Mouse (Mus musculus) Patski (cell line): ENCODE measurements at regions not wholly inside any gene's neighbourhood (a gene's known extent, or its start where the extent isn't known, plus 50 kb on each side); places are given as distances from the start of the nearest gene placed in this dataset.

Experiments used
- ATAC-seq: fragments of 100-300 bp; one replicate; pipeline ENCODE4 v1.8.0; 2021
- CTCF ChIA-PET: fragments of 350-600 bp; sonication (Branson Sonifier 250); formaldehyde crosslinking; loops from one replicate; lab custom pipeline; 2022; ENCODE audit warnings: inconsistent platforms; lab: Charles Lee
- POLR2A ChIA-PET: fragments of 350-600 bp; sonication (Branson Sonifier 250); formaldehyde crosslinking; loops from one replicate; lab custom pipeline; 2022; ENCODE audit warnings: antibody characterized with exemption, inconsistent platforms; lab: Charles Lee
- DNase-seq: peaks from one replicate; pipeline ENCODE4 v3.0.0-alpha.2; 2011; ENCODE audit warnings: low read depth, low spot score
- H3K27me3 ChIP-seq: fragments of 371-371 bp; one replicate; pipeline ENCODE4 v1.5.1; 2021
- CTCF ChIP-seq: fragments of 100-300 bp; IDR thresholded peaks from one replicate; pipeline ENCODE4 v1.5.1; 2021
- in situ Hi-C: fragments of 300-500 bp; cut with MboI; formaldehyde crosslinking; loops from 3 replicates; pipeline ENCODE4 v1.11.1; 2018; ENCODE audit warnings: low pct_unique_long_range_greater_than_20kb, mixed read lengths

DNA sequence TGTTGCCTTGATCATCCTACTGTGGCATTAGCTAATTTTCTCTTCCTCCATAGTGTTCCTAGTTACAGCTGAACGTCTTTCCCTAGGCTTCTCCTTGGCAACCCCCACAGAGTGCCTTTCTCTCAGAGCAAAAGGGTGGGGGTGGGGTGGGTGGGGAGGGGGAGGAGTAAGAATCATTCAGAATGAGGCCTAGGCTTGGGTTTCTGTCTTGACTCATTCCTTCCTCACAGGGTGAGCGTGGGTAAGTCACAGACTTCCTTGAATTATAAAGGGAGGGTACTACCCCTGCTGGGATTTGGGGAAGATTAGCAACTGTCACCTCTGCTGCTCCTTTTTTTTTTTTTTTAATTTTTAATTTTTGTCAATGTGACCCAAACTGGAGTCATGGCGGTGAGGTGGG, 114.5 kb downstream of the Dhx35 start:
- POLR2A ChIA-PET = no interaction called here
- H3K27me3 ChIP-seq = peaks cover 11% of the 10 kb centered on the region
- ATAC-seq (no peak), DNase-seq (no peak)
- no peak for TF ChIP-seq CTCF
- in situ Hi-C loops = loop anchor here (25.0 kb wide), 1 partner anchor 1478 kb away; no protein-coding TSS in a partner anchor
- CTCF ChIA-PET = no interaction called here

DNA sequence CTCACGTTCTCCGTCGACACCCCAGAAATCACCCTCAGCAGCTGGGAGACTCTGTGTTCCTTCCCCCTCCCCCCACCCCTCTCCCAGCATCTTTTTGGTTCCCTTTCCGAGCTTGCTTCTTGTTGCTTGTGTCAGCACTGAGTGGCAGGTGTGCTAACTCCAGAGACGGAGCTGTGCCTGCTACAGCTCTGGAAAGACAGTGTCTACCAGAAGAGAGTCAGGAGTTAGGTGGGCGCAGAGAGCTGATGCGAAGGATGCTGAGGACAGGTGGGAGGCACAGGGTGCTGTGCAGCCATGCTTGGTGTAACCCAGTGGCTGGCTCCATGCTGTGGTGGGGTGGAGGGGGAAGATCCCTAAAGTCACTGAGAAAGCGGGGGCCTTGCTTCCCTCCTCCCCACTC, 115.7 kb downstream of the Dhx35 start:
- POLR2A ChIA-PET = no interaction called here
- no peak for TF ChIP-seq CTCF
- peaks cover 9% of the 10 kb centered on the region for H3K27me3 ChIP-seq
- ATAC-seq = no peak
- CTCF ChIA-PET = no interaction called here
- no peak for DNase-seq
- in situ Hi-C loops = loop anchor here (5.0 to 25.0 kb wide), 2 partner anchors 1477 to 1682 kb away; no protein-coding TSS in a partner anchor

GRCm38 (mm10) chr2:158911191-158911590, 116.6 kb downstream of the Dhx35 start:
- DNase-seq (no peak), ATAC-seq (no peak)
- H3K27me3 ChIP-seq = peaks cover 9% of the 10 kb centered on the region
- POLR2A ChIA-PET = no interaction called here
- in situ Hi-C loops = loop anchor here (5.0 to 25.0 kb wide), 2 partner anchors 1476 to 1681 kb away; no protein-coding TSS in a partner anchor
- TF ChIP-seq CTCF = no peak
- CTCF ChIA-PET = no interaction called here

GRCm38 (mm10) chr2:158912631-158913258, 118.1 kb downstream of the Dhx35 start:
- ChIA-PET POLR2A (no interaction called here), CTCF (no interaction called here)
- TF ChIP-seq CTCF = peak; percentile 86
- peaks cover 9% of the 10 kb centered on the region for H3K27me3 ChIP-seq
- no peak for DNase-seq
- peak; percentile 48 for ATAC-seq
- in situ Hi-C loops = loop anchor here (5.0 to 25.0 kb wide), 2 partner anchors 1475 to 1680 kb away; no protein-coding TSS in a partner anchor

DNA sequence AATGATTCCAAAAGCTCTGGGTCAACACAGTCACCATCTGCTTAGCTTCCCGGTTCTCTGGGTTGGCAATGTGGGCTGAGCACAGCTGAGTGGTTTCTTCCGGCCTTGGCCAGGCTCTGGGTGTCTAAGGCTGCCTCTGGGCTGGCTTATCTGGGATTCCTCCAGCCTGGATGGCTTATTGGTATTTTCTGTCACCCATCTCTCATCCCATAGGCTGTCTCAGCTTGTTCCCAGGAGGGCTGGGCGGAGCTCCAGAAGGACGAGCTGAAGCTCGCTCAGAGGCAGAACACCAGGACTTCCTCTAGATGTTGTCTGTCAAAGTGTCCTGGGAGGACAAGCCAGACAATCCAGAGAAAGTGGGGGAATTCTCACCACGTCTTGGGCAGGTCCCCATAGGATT, 122.8 kb downstream of the Dhx35 start:
- no peak for DNase-seq
- CTCF ChIA-PET = no interaction called here
- in situ Hi-C loops = loop anchor here (25.0 kb wide), 1 partner anchor 1470 kb away; no protein-coding TSS in a partner anchor
- ATAC-seq = no peak
- POLR2A ChIA-PET = no interaction called here
- no peak for TF ChIP-seq CTCF
- peaks cover 5% of the 10 kb centered on the region for H3K27me3 ChIP-seq

- POLR2A ChIA-PET = no interaction called here
- in situ Hi-C loops = loop anchor here (25.0 kb wide), 1 partner anchor 1469 kb away; no protein-coding TSS in a partner anchor
- H3K27me3 ChIP-seq = peaks cover 5% of the 10 kb centered on the region
- no peak for ATAC-seq
- CTCF ChIA-PET = no interaction called here
- TF ChIP-seq CTCF = no peak
- DNase-seq = no peak
Observed at GRCm38 (mm10) chr2:158918312-158918711, 123.7 kb downstream of the Dhx35 start.

DNA sequence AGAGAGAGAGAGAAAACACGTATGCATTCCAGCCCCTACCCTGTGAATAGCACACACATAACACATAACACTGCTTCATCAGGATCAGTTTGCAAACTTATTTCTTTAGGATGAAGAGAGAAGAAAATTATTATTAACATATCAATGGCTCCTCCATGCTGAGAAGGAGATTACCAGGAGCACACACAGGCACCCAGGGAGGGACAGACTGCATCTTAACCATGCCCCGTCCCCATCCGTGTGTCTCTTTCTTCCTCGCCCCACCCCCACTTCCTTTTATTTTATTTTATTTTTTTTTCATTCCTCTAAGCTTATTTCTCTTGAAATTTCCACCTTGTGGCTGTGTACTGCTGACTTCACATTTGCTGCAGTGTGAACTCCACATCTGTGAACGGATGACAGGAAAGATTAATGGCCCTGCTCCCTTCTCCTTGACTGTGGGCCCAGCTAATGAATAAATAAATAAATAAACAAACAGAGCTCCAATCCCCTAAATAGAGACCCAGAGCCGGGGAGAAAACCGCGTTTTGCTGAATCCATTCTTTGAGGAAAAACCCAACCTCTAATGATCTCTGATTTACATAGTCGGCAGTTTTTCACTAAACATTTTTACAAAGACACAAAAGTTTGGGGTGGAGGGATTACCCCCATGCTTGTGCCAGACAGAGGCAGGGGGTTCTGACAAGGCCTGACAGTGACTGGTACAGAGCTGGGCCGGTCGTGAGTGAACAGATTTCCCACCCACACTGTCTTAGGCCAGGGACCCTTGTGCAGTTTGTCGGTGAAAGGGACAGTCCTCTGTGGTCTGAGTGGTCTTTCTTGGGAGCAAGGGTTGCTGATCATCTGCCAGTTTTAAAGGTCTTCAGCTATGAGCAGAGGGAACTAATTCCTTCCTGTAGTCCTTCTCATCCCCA, 127.0 kb downstream of the Dhx35 start:
- no peak for TF ChIP-seq CTCF
- H3K27me3 ChIP-seq = no peaks in the 10 kb centered on the region
- DNase-seq (no peak), ATAC-seq (no peak)
- in situ Hi-C loops = loop anchor here (25.0 kb wide), 1 partner anchor 1466 kb away; no protein-coding TSS in a partner anchor
- ChIA-PET POLR2A (no interaction called here), CTCF (no interaction called here)

GRCm38 (mm10) chr2:158922766-158923165, 128.2 kb downstream of the Dhx35 start:
- H3K27me3 ChIP-seq = no peaks in the 10 kb centered on the region
- ChIA-PET CTCF (no interaction called here), POLR2A (no interaction called here)
- no peak for DNase-seq
- ATAC-seq = no peak
- no peak for TF ChIP-seq CTCF
- in situ Hi-C loops = loop anchor here (25.0 kb wide), 1 partner anchor 1465 kb away; no protein-coding TSS in a partner anchor

- CTCF ChIA-PET = no interaction called here
- no peak for ATAC-seq
- in situ Hi-C loops = no loop called here
- DNase-seq = no peak
- TF ChIP-seq CTCF = no peak
- POLR2A ChIA-PET = no interaction called here
- no peaks in the 10 kb centered on the region for H3K27me3 ChIP-seq
Observed at GRCm38 (mm10) chr2:158929507-158929906, 134.9 kb downstream of the Dhx35 start.

DNA sequence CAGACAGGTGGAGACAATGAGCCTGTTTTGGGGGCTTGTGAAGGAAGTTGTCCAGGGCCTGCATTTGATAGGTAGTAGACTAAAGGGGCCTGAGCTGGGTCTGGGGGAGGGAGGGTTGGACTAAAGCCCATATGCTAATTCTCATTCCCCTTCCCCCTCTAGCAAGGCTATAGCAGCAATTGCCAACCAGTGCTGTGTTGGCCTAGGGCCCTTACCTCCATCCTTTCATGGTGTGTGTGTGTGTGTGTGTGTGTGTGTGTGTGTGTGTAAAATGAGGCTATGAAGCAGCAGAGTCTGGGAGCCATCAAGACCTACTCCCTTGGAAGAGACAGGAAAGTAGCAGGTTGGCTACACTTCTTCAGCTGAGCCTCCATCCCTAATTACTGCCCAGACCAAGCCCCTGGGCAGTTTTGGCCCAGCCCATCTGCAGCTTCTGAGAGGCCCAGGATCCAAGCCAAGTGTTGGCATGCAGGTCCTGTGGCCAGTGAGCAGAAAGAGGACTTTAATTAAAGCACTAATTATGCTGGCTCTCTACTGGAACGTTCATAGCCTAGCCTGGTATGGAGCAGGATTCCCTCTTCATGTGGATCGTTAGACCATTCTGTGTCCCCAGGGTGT, 143.4 kb downstream of the Dhx35 start:
- ChIA-PET CTCF (no interaction called here), POLR2A (no interaction called here)
- TF ChIP-seq CTCF = no peak
- no peak for ATAC-seq
- DNase-seq = no peak
- in situ Hi-C loops = no loop called here
- no peaks in the 10 kb centered on the region for H3K27me3 ChIP-seq

DNA sequence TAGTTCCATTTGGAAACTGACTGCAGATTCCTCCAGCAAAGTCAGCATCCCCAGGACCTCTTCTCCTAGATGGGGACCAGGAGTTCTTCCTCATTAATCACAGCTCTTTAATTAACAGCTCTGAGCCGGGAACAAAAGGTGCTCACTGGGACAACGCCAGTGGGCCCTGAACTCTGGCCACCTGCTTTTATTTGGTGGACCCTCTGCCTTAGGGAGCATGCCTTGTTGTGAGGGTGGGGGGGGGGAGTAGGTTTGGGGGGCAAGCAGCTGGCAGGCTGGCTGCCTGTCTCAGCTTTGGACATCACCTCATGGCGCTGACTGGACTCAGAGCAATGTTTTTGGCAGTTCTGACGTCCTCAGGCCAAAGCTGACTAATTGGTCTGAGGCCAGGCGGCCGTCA, 154.8 kb downstream of the Dhx35 start:
- H3K27me3 ChIP-seq = no peaks in the 10 kb centered on the region
- ChIA-PET POLR2A (no interaction called here), CTCF (no interaction called here)
- in situ Hi-C loops = no loop called here
- TF ChIP-seq CTCF = no peak
- ATAC-seq (no peak), DNase-seq (no peak)
